Mouse (Mus musculus) small intestine, adult 2 months (tissue): Measurements from ENCODE around the gene Mid1.

Experiments used
- CTCF ChIP-seq: fragments of 200-500 bp; IDR thresholded peaks from 2 replicates; pipeline ENCODE4 v1.5.1; 2012; ENCODE audit warnings: low read depth, mild to moderate bottlenecking, control low read depth, inconsistent platforms, low read length, moderate library complexity, mixed read lengths; ENCODE audit not compliant: insufficient replicate concordance, insufficient read length; ENCODE audit errors: extremely low read depth
- POLR2A ChIP-seq: fragments of 200-500 bp; IDR thresholded peaks from 2 replicates; pipeline ENCODE4 v1.6.1; 2012; ENCODE audit warnings: low read depth, mild to moderate bottlenecking, control low read depth, inconsistent platforms, low read length, moderate library complexity

- TF ChIP-seq CTCF (no peak), POLR2A (no peak)
These were observed 284.3 kb downstream of the Mid1 start for GRCm38 (mm10) chrX:169969337-169969736.
